Mouse (Mus musculus) spleen, postnatal 14 days (tissue): ENCODE data around the gene Parp1.
A peak's percentile ranks its signal among the peaks of the same experiment; 100 is the strongest.

Experiments used
- DNase-seq, 2 experiments: peaks; one replicate each; pipeline ENCODE4 v3.0.0; 2021 to 2022; ENCODE audit warnings: low spot score in 2 of 2

The Parp1 gene

DNA sequence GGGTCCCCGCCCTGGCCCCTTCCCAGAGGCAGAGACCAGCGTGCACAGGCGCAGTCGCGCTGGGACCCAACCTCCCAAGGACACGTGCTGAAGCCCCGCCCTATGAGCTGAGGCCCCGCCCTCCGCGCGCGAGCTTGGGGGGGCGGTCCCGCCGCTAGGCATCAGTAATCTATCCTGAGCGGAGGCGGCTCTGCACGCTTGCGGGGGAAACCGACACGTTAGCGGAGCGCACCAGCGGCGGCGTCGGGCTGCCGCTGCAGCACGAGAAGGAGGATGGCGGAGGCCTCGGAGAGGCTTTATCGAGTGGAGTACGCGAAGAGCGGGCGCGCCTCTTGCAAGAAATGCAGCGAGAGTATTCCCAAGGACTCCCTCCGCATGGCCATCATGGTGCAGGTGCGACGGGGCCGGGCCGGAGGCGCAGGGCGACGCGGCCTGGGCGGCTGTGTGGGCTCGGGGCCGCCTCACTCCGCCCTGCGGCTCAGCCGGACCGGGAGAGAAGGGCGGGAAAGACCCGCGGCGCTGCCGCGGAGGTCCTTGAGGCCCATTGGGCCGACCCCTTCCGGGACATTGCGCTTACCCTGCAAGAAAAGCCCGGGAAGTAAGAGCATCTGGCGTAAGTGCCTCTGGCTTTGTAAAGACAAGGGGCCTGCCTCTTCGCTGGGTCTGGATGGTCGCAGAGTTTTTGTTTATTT lies at the start of gene Parp1:
Gene Parp1, plus strand, starts transcription at position 164 of the 692 bp plus-strand sequence.
- DNase-seq = peak; percentile 90 to 94

DNA sequence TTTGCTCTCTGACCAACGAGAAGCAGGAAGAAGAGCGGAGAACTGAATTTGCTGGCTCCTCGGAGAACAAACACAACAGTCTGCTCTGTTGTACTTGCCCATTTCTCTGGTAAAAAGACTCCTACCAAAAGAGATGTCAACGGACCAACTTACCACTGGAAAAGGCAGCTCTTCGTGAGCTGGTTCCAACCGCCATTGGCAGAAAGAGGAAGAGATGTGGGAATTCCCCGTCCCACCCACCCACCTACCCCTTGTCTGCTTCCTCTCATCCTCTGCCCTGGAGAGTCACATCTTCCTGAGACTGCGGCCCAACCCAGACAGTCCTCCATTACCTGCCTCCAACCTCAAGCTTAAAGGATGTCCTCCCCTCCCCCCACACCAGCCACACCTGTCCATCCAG lies 49.2 kb upstream of the Parp1 start:
- no peak for DNase-seq

GRCm38 (mm10) chr1:180520190-180520589 lies 48.5 kb upstream of the Parp1 start:
- no peak for DNase-seq

DNA sequence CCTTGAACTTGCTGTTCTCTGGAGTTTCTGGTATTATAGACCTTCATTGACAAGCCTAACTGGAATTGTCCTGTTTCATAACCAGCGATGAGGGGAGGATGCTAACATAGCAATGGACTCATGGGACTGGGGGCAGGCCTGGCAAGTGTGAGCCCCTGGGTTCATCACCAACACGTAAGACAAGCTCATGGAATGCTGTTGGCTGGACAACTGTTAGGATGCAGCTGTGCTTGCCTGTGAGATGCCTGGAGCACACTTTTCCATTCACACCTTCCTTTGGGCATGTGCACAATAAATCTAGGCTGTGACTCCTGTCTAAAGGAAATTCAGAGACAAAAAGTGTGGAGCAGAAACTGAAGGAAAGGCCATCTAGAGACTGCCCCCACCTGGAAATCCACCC lies 45.4 kb upstream of the Parp1 start:
- DNase-seq = no peak

- DNase-seq = no peak
Observed at GRCm38 (mm10) chr1:180525301-180525700, 43.4 kb upstream of the Parp1 start.

GRCm38 (mm10) chr1:180529847-180530246 lies 38.9 kb upstream of the Parp1 start:
- DNase-seq = no peak

DNA sequence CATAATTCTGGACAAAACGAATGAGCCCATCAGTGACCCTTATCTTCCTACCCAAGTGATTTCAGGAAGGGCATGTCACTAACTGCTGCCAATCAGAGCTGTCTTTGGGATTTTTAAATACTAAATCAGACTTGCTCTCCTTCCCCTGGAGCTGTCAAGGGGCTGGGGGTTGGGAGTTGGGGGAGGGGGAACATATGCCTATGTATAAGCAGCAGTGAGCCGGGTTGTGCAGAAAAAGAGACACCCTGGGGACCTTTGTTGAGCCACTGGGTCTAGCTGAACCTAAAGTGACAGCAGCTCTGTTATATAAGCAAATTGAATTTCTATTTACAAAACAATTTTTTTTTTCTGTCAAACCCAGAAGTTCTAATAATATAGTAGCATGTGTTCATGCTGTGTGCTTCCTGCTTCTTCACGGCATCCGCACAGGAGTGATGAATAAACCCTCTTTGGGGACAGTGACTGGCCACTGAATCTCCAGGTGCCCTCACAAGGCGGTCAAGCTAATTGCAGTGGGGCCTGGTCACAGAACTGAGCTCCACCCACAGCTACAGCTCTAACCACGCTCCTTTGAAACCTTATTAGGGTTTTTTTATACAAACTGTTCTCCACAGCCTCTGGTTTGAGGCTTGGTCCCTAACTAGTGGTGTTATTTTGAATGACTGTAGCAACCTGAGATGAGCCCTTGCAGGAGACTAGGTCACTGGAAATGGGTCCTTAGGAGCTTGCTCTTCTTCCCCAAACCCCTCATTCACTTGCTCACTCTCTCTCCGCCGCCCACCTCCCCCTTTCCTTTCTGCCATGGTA lies 38.1 kb upstream of the Parp1 start:
- DNase-seq = no peak

DNA sequence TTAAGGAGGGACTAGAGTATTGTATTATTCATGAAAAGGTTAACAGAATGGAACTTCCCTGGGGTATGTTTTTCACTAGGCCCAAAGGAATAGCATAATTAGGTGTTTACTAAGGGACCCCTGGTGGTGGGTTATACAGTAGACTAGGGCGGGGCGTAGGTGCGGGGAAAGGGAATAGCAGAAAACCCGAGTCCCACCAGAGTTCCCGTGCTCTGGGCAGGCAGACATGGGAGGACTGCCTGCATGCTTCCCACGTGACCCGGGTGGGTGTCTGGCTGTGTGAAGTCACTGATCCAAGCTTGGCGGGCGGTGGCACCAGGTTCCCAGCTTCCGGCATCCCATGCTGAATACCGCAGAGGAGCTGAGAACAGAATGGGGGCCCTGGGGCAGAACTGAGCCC lies 36.1 kb upstream of the Parp1 start:
- no peak for DNase-seq

DNA sequence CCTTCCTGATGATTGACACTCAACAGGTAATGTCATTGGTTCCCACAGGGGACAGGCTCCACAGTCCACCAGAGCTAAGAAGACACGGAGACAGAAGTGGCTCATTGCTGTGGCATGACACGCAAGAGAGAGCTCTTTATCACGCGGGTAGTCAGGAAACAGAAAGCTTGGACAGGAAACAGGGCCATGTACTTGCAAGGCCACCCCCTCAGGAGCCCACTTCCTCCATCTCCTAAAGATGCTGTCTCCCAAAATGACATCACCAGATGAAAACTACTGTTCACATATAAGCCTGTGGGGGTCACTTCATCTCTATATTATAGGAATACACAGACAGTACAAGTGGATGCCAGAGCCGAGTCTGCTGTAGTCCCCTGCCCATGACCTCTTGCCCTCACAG lies 32.0 kb upstream of the Parp1 start:
- no peak for DNase-seq

DNA sequence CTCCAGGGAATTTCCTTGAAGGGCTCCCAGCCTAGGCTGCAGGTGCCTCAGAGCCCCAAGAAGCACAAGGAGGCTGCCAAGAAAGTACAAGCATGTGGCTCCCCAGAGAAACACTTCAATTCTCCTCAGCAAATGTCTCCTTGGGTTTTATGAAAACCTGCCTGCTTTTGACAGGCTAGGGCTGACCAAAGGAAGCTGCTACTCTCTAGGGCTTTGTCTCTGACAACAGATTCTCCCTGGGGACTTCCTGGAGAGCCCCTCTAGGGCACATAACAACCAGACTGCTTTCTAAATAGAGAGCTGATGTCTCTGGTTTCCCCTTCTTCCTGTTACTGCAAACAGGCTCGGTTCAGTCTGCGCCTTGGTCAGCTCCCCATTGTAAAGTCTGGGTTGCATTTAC lies 27.5 kb upstream of the Parp1 start:
- DNase-seq = peak in 1 of 2 experiments; percentile 42

DNA sequence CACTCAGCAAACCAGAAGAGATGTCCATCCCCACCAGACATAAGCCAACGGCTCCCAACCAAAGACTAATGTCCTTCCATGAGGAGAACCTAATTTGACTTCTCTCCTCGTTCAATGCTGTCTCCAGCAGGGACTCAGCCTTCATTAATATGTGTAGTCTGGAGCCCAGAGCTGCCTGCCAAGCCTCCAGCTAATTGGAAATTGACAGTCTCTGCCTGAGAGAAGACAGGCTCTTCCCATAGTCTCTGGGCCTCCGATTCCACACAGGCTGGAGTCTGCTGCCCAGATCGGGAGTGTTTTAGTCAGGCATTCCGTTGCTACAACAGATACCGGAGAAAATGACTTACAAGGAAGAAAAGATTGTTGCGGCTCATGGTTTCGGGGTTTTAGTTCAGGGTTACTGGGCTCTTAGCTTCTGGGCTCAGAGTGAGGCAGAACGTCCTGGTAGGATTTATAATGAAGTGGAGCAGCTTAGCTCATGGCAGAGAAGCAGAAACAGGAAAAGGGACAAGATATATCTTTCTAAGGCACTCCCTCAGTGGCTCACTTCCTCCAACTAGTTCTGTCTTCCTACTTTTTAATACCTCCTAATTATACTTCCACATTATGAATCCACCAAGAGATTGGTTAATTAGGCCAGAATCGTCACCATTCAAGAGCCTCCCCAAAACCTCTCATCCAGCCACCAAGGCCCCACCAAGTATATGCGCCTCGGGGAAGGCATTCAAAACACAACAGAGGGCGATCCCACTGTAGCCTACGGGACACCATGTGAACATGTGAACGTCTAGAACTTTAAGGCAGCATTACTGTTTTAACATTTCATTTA lies 26.6 kb upstream of the Parp1 start:
- no peak for DNase-seq

- DNase-seq = no peak
Observed at GRCm38 (mm10) chr1:180542712-180543371, 25.9 kb upstream of the Parp1 start.

DNA sequence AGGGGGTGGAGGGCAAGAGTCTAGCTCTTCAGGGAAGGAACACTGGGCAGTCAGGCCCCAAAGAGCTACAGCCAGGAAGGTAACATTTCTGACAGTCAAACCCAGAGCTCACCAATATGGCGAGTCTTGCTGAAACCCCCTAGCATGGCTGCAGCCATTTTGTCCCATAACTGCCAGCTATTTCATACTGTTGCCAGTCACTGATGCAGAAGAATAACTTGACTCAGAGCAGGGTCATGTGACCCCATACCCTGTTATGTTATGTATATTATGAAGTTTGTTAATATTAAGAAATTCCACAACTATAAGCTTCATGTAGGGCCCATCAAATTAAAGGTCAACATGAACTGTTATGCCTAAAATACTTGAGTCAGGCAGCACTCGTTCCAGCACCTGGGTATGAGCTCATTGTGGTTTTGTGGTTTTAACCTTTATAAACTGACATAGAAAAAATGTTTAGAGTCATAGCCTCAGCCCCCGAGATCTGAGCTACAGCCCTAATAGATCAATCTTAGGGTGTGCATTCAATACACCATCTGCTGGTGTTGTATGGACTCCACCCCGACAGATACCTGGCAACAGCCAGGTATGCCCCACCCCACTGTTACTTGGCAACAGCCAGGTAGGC lies 22.7 kb upstream of the Parp1 start:
- DNase-seq = no peak

DNA sequence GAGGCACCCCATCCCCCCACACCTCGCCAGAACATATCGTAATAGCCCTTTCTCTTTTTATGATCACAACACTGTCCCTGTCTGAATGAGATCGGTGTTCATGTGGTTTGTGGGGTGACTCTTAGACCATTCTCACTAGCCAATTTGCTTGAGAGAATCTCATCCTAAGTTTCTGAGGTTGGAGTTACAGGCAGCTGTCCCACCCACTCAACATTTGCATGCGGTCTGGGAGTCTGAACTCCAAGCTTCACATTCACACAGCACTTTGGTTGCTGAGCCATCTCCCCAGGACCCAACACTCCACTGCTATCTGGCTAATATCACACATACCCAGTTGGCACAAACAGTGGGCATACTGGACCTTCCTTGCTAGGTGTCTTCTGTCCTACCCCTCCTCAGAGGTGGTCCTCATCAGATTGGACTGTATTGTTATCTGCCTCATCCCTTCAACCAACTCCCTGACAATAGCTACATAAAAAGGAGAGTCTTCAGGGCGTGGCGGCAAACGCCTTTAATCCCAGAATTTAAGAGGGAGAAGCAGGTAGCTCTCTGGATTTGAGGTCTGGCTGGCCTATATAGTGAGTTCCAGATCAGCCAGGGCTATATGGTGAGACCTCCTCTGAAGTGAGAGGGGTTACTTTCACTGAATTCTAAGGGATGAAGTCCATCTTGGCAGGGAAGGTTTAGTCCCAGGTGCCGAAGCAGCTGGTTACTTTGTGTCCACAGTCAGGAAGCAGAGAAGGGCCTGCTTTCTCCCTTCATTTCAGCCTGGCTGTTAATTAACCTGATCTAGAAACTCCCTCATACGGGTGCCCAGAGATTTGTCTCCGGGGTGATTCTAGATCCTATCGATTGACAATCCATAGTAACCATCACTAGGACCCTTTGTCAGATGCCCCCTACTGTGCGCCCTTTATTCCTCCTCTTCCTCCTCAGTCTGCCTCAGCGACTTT lies 21.6 kb upstream of the Parp1 start:
- no peak for DNase-seq

- DNase-seq = no peak
Observed at GRCm38 (mm10) chr1:180547751-180548669, 20.7 kb upstream of the Parp1 start.

DNA sequence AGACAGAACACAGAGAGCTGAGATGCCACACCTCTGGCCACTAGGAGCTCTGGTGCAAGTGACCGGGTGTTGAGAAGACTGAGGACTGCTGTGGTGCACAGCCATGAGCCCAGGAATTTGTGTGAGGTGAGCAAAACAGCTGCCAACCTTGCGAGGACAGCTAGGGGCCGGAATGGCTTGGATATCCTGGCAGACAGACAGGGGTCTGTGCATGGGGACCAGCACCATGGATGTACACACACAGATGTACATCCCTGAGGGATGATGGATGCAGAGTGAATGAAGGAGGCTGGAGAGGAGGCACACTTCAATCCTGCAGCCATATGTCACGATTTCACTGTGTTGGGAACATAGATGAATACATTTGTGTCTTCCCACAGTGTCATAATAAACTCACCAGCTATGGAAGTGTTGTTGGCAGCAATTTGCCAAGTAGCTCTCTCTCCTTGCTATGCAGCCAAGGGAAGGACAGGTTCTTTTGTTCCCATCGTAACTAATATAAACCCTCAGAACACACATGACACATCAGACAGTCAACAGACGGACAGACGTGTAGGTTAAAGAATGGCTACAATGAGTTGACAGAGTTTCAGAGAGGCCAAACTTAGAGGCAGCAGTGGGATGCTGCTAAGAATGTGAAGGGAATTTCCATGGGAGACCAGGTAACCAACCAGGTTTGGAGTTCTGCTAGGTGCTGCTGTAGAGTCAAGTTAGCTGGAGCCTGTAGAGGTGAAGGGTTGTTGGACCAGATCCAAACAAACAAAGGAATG lies 19.0 kb upstream of the Parp1 start:
- no peak for DNase-seq

DNA sequence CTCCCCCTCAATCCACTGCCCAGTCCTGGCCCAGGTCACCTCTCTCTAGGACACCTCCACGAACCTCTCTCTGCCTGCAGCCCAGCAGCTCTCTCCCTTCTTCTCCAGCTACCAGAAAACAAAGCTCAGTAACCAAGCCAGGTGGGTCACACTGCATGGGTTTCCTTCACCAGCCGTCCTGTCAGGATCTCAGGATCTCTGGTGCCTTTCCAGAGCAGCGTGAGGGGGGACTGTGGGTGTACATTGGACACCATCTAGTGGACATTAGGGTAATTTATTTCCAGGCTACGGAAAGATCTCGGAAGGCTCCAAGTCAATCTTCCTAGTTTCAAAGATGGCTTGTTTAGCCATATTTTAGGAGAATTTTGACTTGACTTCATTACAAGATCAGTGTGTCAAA lies 18.0 kb upstream of the Parp1 start:
- DNase-seq = no peak

GRCm38 (mm10) chr1:180556899-180557298 lies 11.8 kb upstream of the Parp1 start:
- no peak for DNase-seq
